Mouse (Mus musculus) myocyte (in vitro differentiated cells): Measurements from ENCODE around the gene Letmd1. TPM values are rescaled to one million over a fixed set of nuclear protein-coding genes. Genes with fewer than 3 reads are reported as not detected.
A peak's percentile ranks its signal among the peaks of the same experiment; 100 is the strongest.

Experiments used
- H3K27me3 ChIP-seq: one replicate; pipeline ENCODE4 v1.6.1; 2011; ENCODE audit not compliant: control insufficient read depth, insufficient read depth, insufficient read length
- H3K36me3 ChIP-seq: one replicate; pipeline ENCODE4 v1.6.1; 2011; ENCODE audit not compliant: control insufficient read depth, insufficient read depth
- H3K4me2 ChIP-seq: one replicate; pipeline ENCODE4 v1.6.1; 2011; ENCODE audit warnings: low read depth, control low read depth
- H3K4me3 ChIP-seq: one replicate; pipeline ENCODE4 v1.5.1; 2011; ENCODE audit warnings: mild to moderate bottlenecking, control low read depth, moderate library complexity
- H3K79me2 ChIP-seq: one replicate; pipeline ENCODE4 v1.6.1; 2011; ENCODE audit not compliant: control insufficient read depth, insufficient read depth
- H3ac ChIP-seq: one replicate; pipeline ENCODE4 v1.6.1; 2011; ENCODE audit not compliant: control insufficient read depth, insufficient read length
- CEBPB ChIP-seq: IDR thresholded peaks from 2 replicates; pipeline ENCODE4 v1.6.1; 2011; ENCODE audit warnings: mild to moderate bottlenecking, moderate library complexity; ENCODE audit not compliant: poor library complexity, insufficient read depth, severe bottlenecking
- E2F4 ChIP-seq: IDR thresholded peaks from one replicate; pipeline ENCODE4 v1.6.1; 2011; ENCODE audit warnings: mild to moderate bottlenecking, control low read depth, moderate library complexity; ENCODE audit not compliant: insufficient read depth
- MAX ChIP-seq: IDR thresholded peaks from one replicate; pipeline ENCODE4 v1.6.1; 2011; ENCODE audit warnings: low read depth, mild to moderate bottlenecking, control low read depth
- MYOD1 ChIP-seq, 3 experiments: IDR thresholded peaks; one replicate each; pipeline ENCODE4 v1.6.1; 2011; ENCODE audit warnings: control low read depth in 2 of 3, low read depth in 2 of 3, mild to moderate bottlenecking in 2 of 3, moderate library complexity in 1 of 3; ENCODE audit not compliant: insufficient read length in 2 of 3, control insufficient read depth in 1 of 3
- MYOG ChIP-seq, 3 experiments: IDR thresholded peaks; one replicate each; pipeline ENCODE4 v1.6.1; 2011; ENCODE audit warnings: control low read depth in 2 of 3, low read depth in 2 of 3, mild to moderate bottlenecking in 2 of 3; ENCODE audit not compliant: insufficient read length in 2 of 3, control insufficient read depth in 1 of 3, insufficient read depth in 1 of 3
- POLR2A ChIP-seq: IDR thresholded peaks from one replicate; pipeline ENCODE4 v1.6.1; 2011; ENCODE audit warnings: low read depth, mild to moderate bottlenecking, control low read depth, moderate library complexity; ENCODE audit not compliant: insufficient read length
- POLR2AphosphoS2 ChIP-seq: IDR thresholded peaks from one replicate; pipeline ENCODE4 v1.6.1; 2011; ENCODE audit warnings: low read depth, control low read depth; ENCODE audit not compliant: insufficient read length
- REST ChIP-seq: IDR thresholded peaks from one replicate; pipeline ENCODE4 v1.6.1; 2011; ENCODE audit warnings: mild to moderate bottlenecking, control low read depth, moderate library complexity; ENCODE audit not compliant: insufficient read depth, insufficient read length
- SRF ChIP-seq: IDR thresholded peaks from one replicate; pipeline ENCODE4 v1.6.1; 2011; ENCODE audit warnings: low read depth; ENCODE audit not compliant: control insufficient read depth, insufficient read length
- TCF12 ChIP-seq: IDR thresholded peaks from one replicate; pipeline ENCODE4 v1.6.1; 2011; ENCODE audit warnings: mild to moderate bottlenecking, control low read depth; ENCODE audit not compliant: poor library complexity, insufficient read depth, severe bottlenecking
- TCF3 ChIP-seq: IDR thresholded peaks from one replicate; pipeline ENCODE4 v1.6.1; 2011; ENCODE audit warnings: low read depth, control low read depth; ENCODE audit not compliant: insufficient read length
- USF1 ChIP-seq: IDR thresholded peaks from one replicate; pipeline ENCODE4 v1.6.1; 2011; ENCODE audit warnings: low read depth, mild to moderate bottlenecking, control low read depth, moderate library complexity
- polyA plus RNA-seq: library from polyadenylated mRNA; unstranded; fragments of >200 nt; fragmentation: generic; extraction: Trizol; gene quantifications from one replicate; pipeline ENCODE4 v1.2.1, GENCODE M21; 2012; ENCODE audit warnings: missing spikeins

Gene Letmd1
- polyA plus RNA-seq, 1 experiment: 24.8 TPM

- Histone ChIP-seq H3K79me2 (no peaks in the 10 kb centered on the region), H3ac (peak overlapping the region; percentile 50), H3K4me3 (peak overlapping the region; percentile 52), H3K27me3 (no peaks in the 10 kb centered on the region), H3K4me2 (peak overlapping the region; percentile 83), H3K36me3 (peaks cover 3% of the 10 kb centered on the region)
- TF ChIP-seq E2F4: no peak
- no peak for TF ChIP-seq MYOG (IDR thresholded peaks at IDR 0.05; ENCODE audit: control insufficient read depth in 1 of 3, insufficient read depth in 1 of 3, insufficient read length in 2 of 3, low read depth in 2 of 3)
- no peak for TF ChIP-seq POLR2AphosphoS2
- TF ChIP-seq TCF3: no peak
Observed at GRCm38 (mm10) chr15:100469189-100469545, 344 bp downstream of the Letmd1 start.

GRCm38 (mm10) chr15:100470037-100470436 is 1.2 kb downstream of the Letmd1 start:
- Histone ChIP-seq H3K4me2 (peak overlapping the region; percentile 83), H3ac (no peak overlapping the region), H3K36me3 (peaks cover 3% of the 10 kb centered on the region), H3K27me3 (no peaks in the 10 kb centered on the region), H3K4me3 (peak overlapping the region; percentile 52), H3K79me2 (no peaks in the 10 kb centered on the region)
- TF ChIP-seq SRF (no peak), MAX (no peak), TCF3 (no peak), E2F4 (no peak), REST (no peak), CEBPB (no peak), MYOG (IDR thresholded peaks at IDR 0.05; ENCODE audit: control insufficient read depth in 1 of 3, insufficient read depth in 1 of 3, insufficient read length in 2 of 3, low read depth in 2 of 3) (no peak), POLR2AphosphoS2 (no peak), POLR2A (no peak), MYOD1 (IDR thresholded peaks at IDR 0.05; ENCODE audit: control insufficient read depth in 1 of 3, insufficient read length in 2 of 3, low read depth in 2 of 3) (no peak)

- no peak overlapping the region for H3K4me2 ChIP-seq
- H3ac ChIP-seq: no peak overlapping the region
- H3K4me3 ChIP-seq: no peak overlapping the region
- peaks cover 21% of the 10 kb centered on the region for H3K36me3 ChIP-seq
- H3K79me2 ChIP-seq: no peaks in the 10 kb centered on the region
- TF ChIP-seq CEBPB (no peak), USF1 (no peak), SRF (no peak), MYOD1 (IDR thresholded peaks at IDR 0.05; ENCODE audit: control insufficient read depth in 1 of 3, insufficient read length in 2 of 3, low read depth in 2 of 3) (no peak), TCF12 (no peak), REST (no peak), MYOG (IDR thresholded peaks at IDR 0.05; ENCODE audit: control insufficient read depth in 1 of 3, insufficient read depth in 1 of 3, insufficient read length in 2 of 3, low read depth in 2 of 3) (no peak), POLR2A (no peak), E2F4 (no peak), MAX (no peak), POLR2AphosphoS2 (no peak), TCF3 (no peak)
- H3K27me3 ChIP-seq: no peaks in the 10 kb centered on the region
Observed at GRCm38 (mm10) chr15:100473926-100474503, 5.2 kb downstream of the Letmd1 start.

GRCm38 (mm10) chr15:100478351-100478750 is 9.5 kb downstream of the Letmd1 start:
- no peak overlapping the region for H3K4me3 ChIP-seq
- H3K27me3 ChIP-seq: no peaks in the 10 kb centered on the region
- no peak overlapping the region for H3K4me2 ChIP-seq
- no peaks in the 10 kb centered on the region for H3K79me2 ChIP-seq
- H3ac ChIP-seq: no peak overlapping the region
- TF ChIP-seq REST: no peak
- TF ChIP-seq MAX: no peak
- TF ChIP-seq TCF3: no peak
- no peak for TF ChIP-seq POLR2AphosphoS2
- no peak for TF ChIP-seq CEBPB
- no peak for TF ChIP-seq MYOD1 (IDR thresholded peaks at IDR 0.05; ENCODE audit: control insufficient read depth in 1 of 3, insufficient read length in 2 of 3, low read depth in 2 of 3)
- no peak for TF ChIP-seq TCF12
- TF ChIP-seq SRF: no peak
- H3K36me3 ChIP-seq: peaks cover 43% of the 10 kb centered on the region

- TF ChIP-seq E2F4 (no peak), REST (no peak), SRF (no peak), MAX (no peak), POLR2AphosphoS2 (no peak), CEBPB (no peak), USF1 (no peak), TCF3 (no peak), MYOG (IDR thresholded peaks at IDR 0.05; ENCODE audit: control insufficient read depth in 1 of 3, insufficient read depth in 1 of 3, insufficient read length in 2 of 3, low read depth in 2 of 3) (no peak), MYOD1 (IDR thresholded peaks at IDR 0.05; ENCODE audit: control insufficient read depth in 1 of 3, insufficient read length in 2 of 3, low read depth in 2 of 3) (no peak), TCF12 (no peak), POLR2A (no peak)
- no peaks in the 10 kb centered on the region for H3K79me2 ChIP-seq
- no peak overlapping the region for H3K4me3 ChIP-seq
- H3ac ChIP-seq: no peak overlapping the region
- no peaks in the 10 kb centered on the region for H3K27me3 ChIP-seq
- H3K4me2 ChIP-seq: no peak overlapping the region
- peaks cover 48% of the 10 kb centered on the region for H3K36me3 ChIP-seq
Observed at GRCm38 (mm10) chr15:100478925-100479324, 10.1 kb downstream of the Letmd1 start.
